Mouse (Mus musculus) hindbrain, embryonic 16.5 days (tissue): ENCODE measurements at regions not wholly inside any gene's neighbourhood (a gene's known extent, or its start where the extent isn't known, plus 50 kb on each side); places are given as distances from the start of the nearest gene placed in this dataset.

Experiments
- ATAC-seq: fragments of 200-750 bp; cut with Nextera tagmentation; 2 replicates; pipeline ENCODE4 v1.8.0; 2017; ENCODE audit warnings: moderate TSS enrichment, moderate library complexity
- H3K27ac ChIP-seq: fragments of 300-500 bp; sonication (generic); 2 replicates; pipeline ENCODE4 v1.5.1; 2014; ENCODE audit warnings: low read depth, mild to moderate bottlenecking, control low read depth, low read length, moderate library complexity
- H3K27me3 ChIP-seq: fragments of 300-500 bp; sonication (generic); replicated peaks from 2 replicates; pipeline ENCODE4 v1.6.1; 2014; ENCODE audit warnings: low read length; ENCODE audit not compliant: control insufficient read depth, insufficient read depth
- H3K36me3 ChIP-seq: fragments of 300-500 bp; sonication (generic); 2 replicates; pipeline ENCODE4 v1.6.1; 2014; ENCODE audit warnings: mild to moderate bottlenecking, low read length, moderate library complexity, mixed read lengths; ENCODE audit not compliant: control insufficient read depth, insufficient read depth
- H3K4me1 ChIP-seq: fragments of 300-500 bp; sonication (generic); 2 replicates; pipeline ENCODE4 v1.6.1; 2014; ENCODE audit warnings: low read depth, low read length; ENCODE audit not compliant: control insufficient read depth, insufficient read depth
- H3K4me2 ChIP-seq: fragments of 300-500 bp; sonication (generic); 2 replicates; pipeline ENCODE4 v1.6.1; 2014; ENCODE audit warnings: mild to moderate bottlenecking, low read length, control low read depth, moderate library complexity
- H3K4me3 ChIP-seq: fragments of 300-500 bp; sonication (generic); 2 replicates; pipeline ENCODE4 v1.5.1; 2014; ENCODE audit warnings: mild to moderate bottlenecking, low read length, control low read depth, moderate library complexity
- H3K9ac ChIP-seq: fragments of 300-500 bp; sonication (generic); 2 replicates; pipeline ENCODE4 v1.6.1; 2014; ENCODE audit warnings: low read depth, mild to moderate bottlenecking, control low read depth, low read length, moderate library complexity
- H3K9me3 ChIP-seq: fragments of 300-500 bp; sonication (generic); 2 replicates; pipeline ENCODE4 v1.6.1; 2014; ENCODE audit warnings: mild to moderate bottlenecking, low read length, moderate library complexity; ENCODE audit not compliant: control insufficient read depth
- WGBS: fragments of 180-500 bp; shearing (Covaris S2); extraction: QIAGEN DNeasy Blood & Tissue Kit; methylation state at CpG from one replicate; pipeline ENCODE4 v1.1.7; 2014; 5-methylcytosine and 5-hydroxymethylcytosine counted together

DNA sequence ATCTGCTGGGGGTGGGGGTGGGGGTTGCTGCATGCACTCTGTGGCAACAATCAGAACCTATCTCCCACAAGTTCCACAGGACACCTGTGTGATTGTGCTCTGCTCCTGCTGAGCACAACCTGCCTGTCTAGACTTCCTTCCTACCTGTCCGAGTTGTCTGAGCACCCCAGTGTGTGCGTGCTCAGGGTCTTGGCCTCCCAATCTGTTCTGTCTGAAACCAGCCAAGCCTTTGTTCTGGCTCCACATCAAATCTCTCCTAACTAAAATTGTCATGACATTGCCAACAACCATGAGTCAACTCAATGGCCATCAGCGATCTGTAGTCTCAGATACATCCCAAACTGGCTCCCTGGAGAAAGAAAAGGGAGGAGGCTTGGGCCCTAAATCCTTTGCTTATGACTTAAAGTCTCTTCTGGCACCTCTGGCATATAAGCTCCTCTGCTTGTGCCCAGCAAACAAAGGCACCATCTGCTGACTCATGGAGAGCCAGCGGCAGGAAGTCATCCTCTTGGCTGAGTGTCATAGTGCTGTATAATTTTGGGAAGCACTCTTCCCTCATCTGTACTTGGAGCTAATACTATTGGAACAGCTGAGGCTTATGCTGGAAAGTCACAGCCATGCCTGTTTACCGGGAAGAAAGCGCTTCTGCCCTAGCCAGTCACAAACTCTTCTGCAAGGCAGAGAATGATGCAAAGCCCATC is 298.5 kb upstream of the Slc24a5 start:
- no peaks in the 10 kb centered on the region for H3K36me3 ChIP-seq
- H3K4me2 ChIP-seq, result no peak overlapping the region
- H3K9ac ChIP-seq, result no peak overlapping the region
- H3K27me3 ChIP-seq, result no peaks in the 10 kb centered on the region
- H3K27ac ChIP-seq, result no peak overlapping the region
- no peak overlapping the region for H3K4me3 ChIP-seq
- WGBS, result 75% methylated on average over 6 of the region's 6 CpGs
- no peaks in the 10 kb centered on the region for H3K9me3 ChIP-seq
- ATAC-seq, result peak; percentile 83
- H3K4me1 ChIP-seq, result peaks cover 7% of the 10 kb centered on the region

DNA sequence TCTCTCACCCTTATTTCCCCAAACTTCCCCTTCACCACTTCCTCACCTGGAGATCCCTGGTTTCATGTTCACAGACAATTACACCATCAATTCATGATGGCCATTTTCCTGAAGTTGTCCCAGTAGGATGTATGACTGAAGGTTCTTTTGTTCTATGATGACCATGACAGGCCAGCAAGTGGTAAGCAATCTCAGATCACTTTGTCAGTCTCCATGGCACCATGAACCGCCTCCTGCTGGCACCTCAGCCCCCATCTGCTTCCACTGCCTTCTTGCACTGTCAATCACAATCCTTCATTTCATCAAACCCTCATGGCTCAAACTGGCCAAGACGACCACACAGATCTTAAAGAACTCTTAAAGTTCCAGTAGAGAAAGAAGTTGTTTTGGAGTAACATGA is 297.9 kb upstream of the Slc24a5 start:
- Histone ChIP-seq H3K27ac (no peak overlapping the region), H3K9ac (no peak overlapping the region), H3K36me3 (no peaks in the 10 kb centered on the region), H3K4me2 (no peak overlapping the region), H3K9me3 (no peaks in the 10 kb centered on the region), H3K27me3 (no peaks in the 10 kb centered on the region), H3K4me1 (peaks cover 7% of the 10 kb centered on the region), H3K4me3 (no peak overlapping the region)
- no peak for ATAC-seq
- 71% methylated on average over 2 of the region's 2 CpGs for WGBS

DNA sequence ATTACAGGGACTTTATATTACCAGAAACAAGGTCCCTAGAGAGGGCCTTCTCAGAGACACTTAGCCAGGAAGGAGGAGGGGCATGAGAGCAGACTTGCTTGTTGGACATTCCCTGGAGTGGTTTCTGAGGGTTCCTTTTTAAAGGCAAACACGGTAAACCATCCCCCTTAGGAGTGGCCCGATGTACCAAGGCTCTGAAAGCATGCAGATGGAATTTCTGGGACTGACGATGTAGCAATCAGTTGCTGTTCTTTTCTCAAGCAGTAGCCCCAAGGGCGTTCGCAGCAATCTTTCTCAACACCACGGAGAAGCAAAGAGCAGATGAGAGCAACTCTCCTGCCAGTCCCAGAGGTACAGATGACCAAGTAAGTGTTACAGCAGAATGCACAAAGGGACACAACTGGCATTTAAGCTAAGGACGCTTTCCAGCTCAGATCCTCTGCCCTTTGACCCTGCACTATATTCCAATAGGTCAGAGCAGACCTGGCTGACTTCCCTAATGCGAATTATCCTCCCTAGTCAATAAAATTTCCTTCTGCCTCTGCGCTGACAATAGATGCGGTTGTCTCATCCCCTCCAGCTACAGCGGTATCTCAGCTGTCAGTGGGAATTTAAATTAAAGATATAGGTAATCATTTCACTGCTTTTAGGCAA is 295.7 kb upstream of the Slc24a5 start:
- Histone ChIP-seq H3K27me3 (no peaks in the 10 kb centered on the region), H3K4me1 (peaks cover 7% of the 10 kb centered on the region), H3K9ac (0 out of 2 replicates have a peak overlapping the region, but pooled peaks have one; percentile 3), H3K36me3 (no peaks in the 10 kb centered on the region), H3K4me3 (no peak overlapping the region), H3K27ac (peak overlapping the region; percentile 25; the same call in 1 of the 2 replicates), H3K4me2 (no peak overlapping the region), H3K9me3 (no peaks in the 10 kb centered on the region)
- no peak for ATAC-seq
- WGBS, result 33% methylated on average over 11 of the region's 11 CpGs

DNA sequence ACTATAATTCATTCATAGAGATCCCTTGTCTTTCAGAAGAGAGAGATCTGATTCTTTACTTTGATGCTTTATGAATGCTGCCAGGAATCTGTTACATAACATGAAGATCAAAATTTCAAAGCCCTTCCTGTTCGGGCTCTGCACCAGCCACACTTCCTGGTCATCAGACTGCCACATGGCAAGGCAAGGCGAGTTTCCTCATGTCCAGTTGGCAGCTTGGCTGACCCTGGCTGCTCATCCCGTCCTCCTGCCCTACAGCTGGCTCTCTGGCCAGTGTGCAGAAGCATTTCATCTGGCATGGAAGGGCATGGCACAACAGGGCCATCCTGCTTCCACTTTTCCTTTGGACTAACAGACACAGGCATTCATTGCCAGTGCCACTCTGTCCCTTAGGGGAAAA is 292.2 kb upstream of the Slc24a5 start:
- no peaks in the 10 kb centered on the region for H3K27me3 ChIP-seq
- H3K4me1 ChIP-seq, result peaks cover 7% of the 10 kb centered on the region
- H3K4me2 ChIP-seq, result no peak overlapping the region
- H3K36me3 ChIP-seq, result no peaks in the 10 kb centered on the region
- H3K27ac ChIP-seq, result no peak overlapping the region
- no peak overlapping the region for H3K9ac ChIP-seq
- H3K4me3 ChIP-seq, result no peak overlapping the region
- WGBS, result 72% methylated on average over 3 of the region's 3 CpGs
- ATAC-seq, result no peak
- no peaks in the 10 kb centered on the region for H3K9me3 ChIP-seq

DNA sequence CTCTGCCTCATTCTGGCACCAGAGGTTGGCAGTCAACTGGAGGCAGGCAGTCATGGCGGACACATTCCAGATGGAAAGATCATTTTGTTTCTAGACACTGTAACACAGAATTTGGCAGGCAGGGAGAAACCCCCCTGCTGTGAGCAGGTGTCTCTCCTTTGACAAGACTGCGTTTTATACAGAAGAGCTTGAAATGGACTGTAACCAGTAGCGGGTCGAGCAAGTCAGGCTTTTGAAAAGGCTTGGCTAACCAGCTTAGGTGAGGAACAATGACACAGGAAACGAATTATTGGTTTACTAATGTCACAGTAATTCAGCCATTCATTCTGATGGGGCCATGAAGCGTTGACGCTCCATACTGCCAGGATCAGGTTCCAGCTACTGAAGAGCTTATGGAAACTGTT is 275.3 kb upstream of the Slc24a5 start:
- Histone ChIP-seq H3K9ac (no peak overlapping the region), H3K27me3 (no peaks in the 10 kb centered on the region), H3K4me2 (no peak overlapping the region), H3K4me1 (peaks cover 8% of the 10 kb centered on the region), H3K9me3 (no peaks in the 10 kb centered on the region), H3K36me3 (no peaks in the 10 kb centered on the region), H3K4me3 (no peak overlapping the region), H3K27ac (no peak overlapping the region)
- 30% methylated on average over 7 of the region's 7 CpGs for WGBS
- peak; percentile 84 for ATAC-seq

DNA sequence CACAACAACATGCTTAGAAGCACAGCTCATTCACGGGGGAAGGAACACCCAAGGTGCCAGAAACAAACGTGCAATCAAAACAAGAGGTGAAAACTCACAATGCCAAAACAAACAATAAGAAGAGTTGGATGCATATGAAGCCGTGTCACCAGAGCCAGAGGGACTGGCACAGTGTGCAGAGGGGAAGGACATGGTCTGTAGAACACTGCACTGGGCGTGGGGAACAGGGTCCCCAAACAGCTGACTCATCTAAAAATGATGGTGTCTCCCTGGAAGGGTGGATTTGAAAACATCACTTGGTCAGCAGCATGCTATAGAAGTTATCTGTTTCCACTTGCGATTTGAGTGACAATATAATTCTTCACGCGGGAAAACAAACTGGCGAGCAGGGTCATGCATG is 256.2 kb upstream of the Slc24a5 start:
- H3K4me3 ChIP-seq, result no peak overlapping the region
- no peaks in the 10 kb centered on the region; the same call in 1 of the 2 replicates for H3K4me1 ChIP-seq
- no peaks in the 10 kb centered on the region for H3K9me3 ChIP-seq
- no peak for ATAC-seq
- H3K9ac ChIP-seq, result no peak overlapping the region
- no peak overlapping the region for H3K4me2 ChIP-seq
- no peaks in the 10 kb centered on the region for H3K36me3 ChIP-seq
- no peak overlapping the region for H3K27ac ChIP-seq
- WGBS, result 80% methylated on average over 8 of the region's 8 CpGs
- H3K27me3 ChIP-seq, result no peaks in the 10 kb centered on the region

DNA sequence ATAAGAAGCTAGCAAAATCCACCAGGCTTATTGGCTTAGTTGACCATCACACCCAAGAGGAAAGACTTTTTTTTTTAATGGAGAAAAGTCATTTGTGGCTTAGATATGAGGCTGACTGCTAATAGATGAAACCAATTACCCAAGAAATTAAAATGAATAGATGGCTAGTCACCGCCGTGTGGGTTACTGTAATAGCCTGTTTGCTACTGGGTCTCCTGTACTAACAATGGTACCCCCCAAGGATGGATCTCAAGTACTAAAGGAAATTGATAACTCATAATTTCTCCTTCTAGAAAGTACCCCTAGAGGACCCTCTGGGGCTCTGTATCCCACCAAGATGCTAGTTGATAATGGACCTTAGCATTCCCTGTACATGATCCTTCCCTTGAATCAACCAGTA is 251.1 kb upstream of the Slc24a5 start:
- ATAC-seq, result no peak
- no peaks in the 10 kb centered on the region for H3K36me3 ChIP-seq
- H3K27me3 ChIP-seq, result no peaks in the 10 kb centered on the region
- no peak overlapping the region for H3K9ac ChIP-seq
- peaks cover 3% of the 10 kb centered on the region; the same call in 1 of the 2 replicates for H3K4me1 ChIP-seq
- H3K4me3 ChIP-seq, result no peak overlapping the region
- H3K9me3 ChIP-seq, result no peaks in the 10 kb centered on the region
- 74% methylated on average over 2 of the region's 2 CpGs for WGBS
- no peak overlapping the region for H3K4me2 ChIP-seq
- no peak overlapping the region for H3K27ac ChIP-seq

DNA sequence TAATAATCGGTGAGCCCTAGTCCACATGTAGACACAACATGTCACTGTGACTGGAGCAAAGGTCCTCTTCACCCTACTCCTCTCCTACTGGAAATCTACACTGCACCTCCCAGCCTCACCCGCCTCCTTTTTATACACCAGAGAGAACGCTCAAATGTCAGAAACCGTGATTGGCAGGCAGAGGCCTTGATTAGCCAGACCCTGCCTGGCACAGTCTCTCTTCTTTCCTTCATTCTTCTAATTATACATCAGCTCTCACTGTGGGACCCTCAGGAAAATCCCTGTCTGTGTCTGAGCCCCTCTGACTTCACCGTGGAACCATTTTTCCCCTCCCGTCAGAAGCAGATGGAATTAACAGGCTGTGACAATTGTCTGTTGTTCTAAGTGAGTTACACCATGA is 248.1 kb upstream of the Slc24a5 start:
- no peaks in the 10 kb centered on the region for H3K36me3 ChIP-seq
- H3K27ac ChIP-seq, result no peak overlapping the region
- 62% methylated on average over 6 of the region's 6 CpGs for WGBS
- H3K4me3 ChIP-seq, result no peak overlapping the region
- H3K4me2 ChIP-seq, result no peak overlapping the region
- no peaks in the 10 kb centered on the region for H3K27me3 ChIP-seq
- peaks cover 3% of the 10 kb centered on the region; the same call in 1 of the 2 replicates for H3K4me1 ChIP-seq
- no peak overlapping the region for H3K9ac ChIP-seq
- H3K9me3 ChIP-seq, result no peaks in the 10 kb centered on the region
- ATAC-seq, result no peak

DNA sequence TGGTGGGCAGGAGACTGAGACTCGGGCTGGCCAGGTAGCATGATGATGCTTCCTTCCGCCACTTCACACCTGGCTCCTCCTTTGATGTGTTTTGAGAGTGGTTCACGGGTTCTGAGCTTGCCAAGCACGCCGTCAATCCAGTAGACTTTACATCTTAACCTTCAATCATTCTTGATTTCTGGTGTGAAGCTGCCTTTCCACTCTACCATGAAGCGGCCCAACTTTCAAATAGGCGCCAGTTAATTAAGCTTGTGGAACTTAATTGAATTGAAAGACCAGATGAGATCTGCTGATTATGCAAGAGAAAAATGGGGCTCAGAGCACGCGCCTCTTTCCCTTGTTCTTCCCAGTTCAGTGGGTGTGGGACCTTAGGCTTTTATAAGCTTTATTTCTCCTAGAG is 247.1 kb upstream of the Slc24a5 start:
- Histone ChIP-seq H3K27ac (no peak overlapping the region), H3K27me3 (no peaks in the 10 kb centered on the region), H3K4me3 (no peak overlapping the region), H3K4me1 (peaks cover 3% of the 10 kb centered on the region; the same call in 1 of the 2 replicates), H3K9me3 (no peaks in the 10 kb centered on the region), H3K36me3 (no peaks in the 10 kb centered on the region), H3K4me2 (no peak overlapping the region), H3K9ac (no peak overlapping the region)
- ATAC-seq, result no peak
- 75% methylated on average over 9 of the region's 9 CpGs for WGBS
